Mouse (Mus musculus) layer of hippocampus, adult 9-10 months (tissue): Measurements from ENCODE around the gene Mthfd1.
"Not testable (repeated sequence)": the region's sequence is repeated elsewhere in the genome, so short reads cannot be mapped to it uniquely, and the experiment has no call there.

ENCODE experiments used
- DNase-seq: peaks from one replicate; pipeline ENCODE4 v3.0.0; 2022; ENCODE audit warnings: low spot score

The Mthfd1 gene

DNA sequence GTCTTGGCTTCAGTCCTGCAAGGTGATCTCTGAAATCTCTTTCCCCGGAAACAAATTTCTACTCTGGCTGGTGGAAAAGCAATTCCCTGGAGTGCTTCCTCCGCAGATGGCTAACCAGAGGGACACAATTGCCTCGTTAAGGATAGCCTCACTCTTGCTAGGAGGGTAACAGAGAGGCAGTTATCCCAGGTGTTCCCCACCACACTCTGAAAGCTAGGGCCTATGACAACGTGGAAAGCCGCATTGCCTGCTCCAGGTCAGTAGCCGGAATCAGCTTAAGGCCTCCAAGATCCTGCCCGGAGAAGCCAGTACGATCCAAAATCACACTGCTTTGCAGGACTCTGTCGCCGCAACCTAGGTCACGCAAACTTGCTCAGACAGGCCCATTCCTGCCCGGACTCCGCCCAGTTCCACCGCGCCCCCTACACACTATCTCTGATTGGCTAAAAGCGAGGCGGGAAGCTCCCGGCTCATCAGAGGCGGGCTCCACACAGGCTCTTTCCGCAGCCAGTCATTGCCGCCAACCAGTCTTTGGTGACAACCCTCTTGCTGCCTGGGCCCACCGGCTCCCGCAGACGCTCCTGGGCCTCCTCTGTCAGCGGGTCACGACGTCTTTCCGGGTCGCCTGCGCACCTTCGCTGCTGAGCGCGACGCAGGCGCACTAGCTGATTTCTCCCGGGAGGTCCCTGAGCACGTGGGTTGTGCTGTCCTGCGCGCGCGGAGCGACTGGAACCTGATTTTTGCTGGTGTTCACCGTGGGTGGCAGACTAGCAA, at the start of gene Mthfd1:
Gene Mthfd1, plus strand, starts transcription at position 574 of the 774 bp plus-strand sequence.
- DNase-seq: peak; percentile 78

DNA sequence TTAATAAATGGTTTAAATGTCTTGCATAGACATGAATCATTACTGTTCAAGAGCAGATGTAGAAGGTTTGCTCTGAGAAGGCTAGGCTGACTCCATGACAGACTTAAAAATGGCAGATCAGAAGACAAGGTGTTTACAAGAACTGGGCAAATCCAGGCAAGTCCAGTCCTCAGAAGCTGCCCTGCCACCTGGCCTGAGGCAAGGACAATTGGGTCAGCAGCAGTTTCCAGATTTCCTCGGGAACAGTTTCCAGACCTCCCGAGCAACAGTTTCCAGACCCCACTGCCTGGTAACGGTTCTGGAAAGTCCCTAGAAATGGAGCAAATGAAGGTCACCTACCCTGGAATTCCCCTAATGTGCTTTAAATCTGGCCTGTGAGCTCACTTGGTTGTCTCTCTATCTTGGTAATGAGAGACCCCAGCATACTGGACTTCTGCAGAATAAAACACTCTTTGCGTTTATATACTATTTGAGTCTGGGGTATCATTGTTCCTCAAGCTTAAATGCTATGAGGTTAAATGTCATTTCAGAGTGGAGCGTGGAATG, 45.6 kb upstream of the Mthfd1 start:
- DNase-seq: no peak

DNA sequence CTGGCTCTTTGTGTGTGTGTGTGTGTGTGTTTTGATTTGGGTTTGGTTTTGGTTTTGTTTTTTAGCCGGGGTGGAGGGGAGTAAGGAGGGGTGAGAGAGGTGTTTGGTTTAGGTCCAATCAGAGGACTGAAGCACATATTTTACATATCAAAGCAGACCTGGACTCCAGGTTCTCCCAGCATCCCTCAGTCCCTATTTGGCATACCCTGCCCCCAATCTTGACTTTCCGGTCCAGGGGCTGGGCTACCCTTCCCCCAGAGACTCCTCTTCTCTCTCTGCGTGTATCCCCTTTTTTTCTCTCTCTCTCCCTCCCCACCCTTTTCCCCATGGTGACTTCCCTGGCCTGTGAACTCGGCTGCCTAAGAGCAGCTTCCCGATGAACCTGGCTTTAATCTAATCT, 40.0 kb upstream of the Mthfd1 start:
- no peak for DNase-seq

DNA sequence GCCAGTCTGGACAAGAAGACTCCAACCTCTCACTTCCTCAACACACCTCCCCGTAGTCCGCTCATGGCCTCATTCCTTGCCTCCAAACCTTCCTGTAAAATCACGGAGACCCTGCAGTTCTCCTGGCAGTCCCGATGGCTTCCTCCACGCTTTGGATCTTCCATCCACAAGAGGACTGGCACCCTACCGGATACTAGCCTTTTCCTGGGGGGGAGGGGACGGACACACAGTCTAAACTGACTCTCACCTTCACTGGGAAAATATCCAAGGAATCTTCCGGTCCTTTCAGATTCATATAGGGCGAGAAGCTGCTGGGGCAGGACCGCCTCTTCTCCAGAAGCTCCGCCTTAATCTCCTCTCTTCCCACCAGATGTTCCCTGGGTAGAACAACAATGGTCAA, 38.4 kb upstream of the Mthfd1 start:
- no peak for DNase-seq

DNA sequence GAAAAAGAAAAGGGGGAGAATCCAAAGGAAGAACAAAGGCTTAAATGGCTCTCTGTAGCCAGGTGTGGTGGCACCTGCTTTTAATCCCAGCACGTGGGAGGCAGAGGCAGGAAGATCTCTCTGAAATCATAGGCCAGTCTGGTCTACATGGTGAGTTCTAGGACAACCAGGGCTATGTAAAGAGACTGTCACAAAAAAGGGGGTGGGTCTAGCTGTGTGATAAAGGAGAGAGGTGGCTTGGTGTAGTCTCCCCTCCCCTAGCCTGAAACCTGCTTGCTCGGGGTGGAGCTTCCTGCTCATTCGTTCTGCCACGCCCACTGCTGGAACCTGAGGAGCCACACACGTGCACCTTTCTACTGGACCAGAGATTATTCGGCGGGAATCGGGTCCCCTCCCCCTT, 33.0 kb upstream of the Mthfd1 start:
- DNase-seq: not testable (repeated sequence)

DNA sequence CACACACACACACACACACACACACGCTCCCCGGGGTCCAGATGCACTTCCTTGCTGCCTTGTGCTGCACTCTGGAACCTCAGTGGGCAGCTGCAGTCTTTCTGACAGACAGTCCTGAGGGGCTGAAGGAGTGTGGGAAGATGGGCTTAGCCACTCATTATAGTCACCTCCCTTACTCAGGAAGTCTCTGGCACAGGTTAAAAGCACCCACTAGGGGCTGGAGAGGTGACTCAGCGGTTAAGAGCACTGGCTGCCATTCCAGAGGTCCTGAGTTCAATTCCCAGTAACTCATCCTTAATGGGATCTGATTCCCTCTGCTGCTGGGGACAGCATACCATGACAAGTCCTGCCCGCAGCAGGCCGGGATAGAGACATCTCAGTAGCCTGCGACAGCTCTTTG, 24.5 kb upstream of the Mthfd1 start:
- no peak for DNase-seq

DNA sequence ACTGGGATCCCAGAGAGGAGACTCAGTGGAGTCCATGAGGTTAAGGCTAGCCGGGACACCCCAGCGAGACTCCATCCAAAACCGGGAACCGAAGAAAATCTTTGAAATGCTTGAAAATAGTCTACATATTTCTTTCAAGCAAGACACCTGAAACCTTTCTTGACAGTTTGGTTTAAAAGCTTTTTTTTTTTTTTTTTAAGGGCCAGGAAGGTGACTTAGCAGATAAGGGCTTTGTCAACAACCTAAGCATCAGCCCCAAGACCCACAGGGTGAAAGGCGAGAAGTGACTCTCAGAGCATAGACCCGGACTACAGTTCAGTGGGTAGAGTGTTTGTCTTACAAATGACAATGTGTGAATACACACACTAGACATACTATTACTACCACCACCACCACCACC, 19.8 kb upstream of the Mthfd1 start:
- DNase-seq: no peak

DNA sequence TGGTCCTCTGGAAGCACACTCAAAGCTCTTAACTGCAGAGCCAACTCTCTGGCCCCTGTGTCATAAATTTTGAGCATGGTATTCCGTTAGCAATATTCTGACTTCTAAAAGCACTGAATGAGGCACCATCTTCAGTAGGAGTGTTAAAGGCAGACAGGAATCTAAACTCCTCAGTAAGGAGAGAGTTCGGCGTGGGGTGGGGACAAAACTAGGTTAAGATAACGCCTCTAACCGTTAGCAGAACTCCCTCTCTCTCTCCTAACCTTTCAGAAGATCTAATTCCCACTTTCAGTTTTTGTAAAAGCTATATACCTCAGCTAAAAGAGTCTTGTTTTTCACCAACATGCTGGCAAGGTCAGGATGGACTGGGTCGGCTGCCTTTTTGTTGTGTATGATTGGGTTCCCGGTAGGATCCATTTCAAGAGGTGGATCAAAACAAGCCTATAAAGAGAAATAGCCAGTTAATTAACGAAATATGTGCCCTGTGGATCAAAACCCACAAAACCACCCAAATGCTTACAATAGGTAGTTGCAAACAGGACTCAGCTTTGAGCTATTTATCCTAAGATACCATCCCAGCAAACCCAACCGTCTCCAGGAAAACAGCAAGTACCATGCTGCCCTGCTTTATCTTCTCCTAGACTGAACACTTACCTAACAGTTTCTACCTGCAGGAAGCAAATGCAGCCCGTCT, 15.8 kb upstream of the Mthfd1 start:
- DNase-seq: no peak

DNA sequence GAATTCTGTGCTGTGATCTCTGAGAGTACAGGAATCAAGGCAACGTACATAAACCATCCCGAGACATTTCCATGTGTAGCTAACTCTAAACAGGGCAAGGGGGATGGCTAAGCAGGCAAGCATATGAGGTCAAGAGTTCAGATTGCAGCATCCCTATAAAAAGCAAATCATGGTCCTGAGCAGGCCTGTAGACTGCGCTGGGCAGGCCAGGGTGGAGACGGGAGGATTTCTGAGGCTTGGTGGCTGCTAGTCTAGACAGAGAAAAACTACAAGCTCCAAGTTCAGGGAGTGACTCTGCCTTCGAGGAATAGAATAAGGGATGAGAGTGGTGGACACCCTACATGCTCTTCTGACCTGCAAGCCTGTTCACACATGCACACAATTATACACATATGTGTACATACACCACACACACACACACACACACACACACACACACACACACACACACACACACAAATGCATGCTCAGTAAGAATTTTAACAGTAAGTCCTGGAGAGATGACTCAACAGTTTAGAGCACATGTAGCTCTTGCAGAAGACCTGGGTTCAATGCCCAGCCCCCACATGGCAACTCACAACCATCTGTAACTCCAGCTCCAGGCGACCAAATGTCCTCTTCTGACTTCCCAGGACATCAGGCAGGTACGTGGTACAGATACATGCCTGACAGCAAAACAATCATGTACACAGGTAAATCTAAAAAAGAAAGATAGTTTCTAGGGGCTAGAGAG, 15.1 kb upstream of the Mthfd1 start:
- DNase-seq: no peak

DNA sequence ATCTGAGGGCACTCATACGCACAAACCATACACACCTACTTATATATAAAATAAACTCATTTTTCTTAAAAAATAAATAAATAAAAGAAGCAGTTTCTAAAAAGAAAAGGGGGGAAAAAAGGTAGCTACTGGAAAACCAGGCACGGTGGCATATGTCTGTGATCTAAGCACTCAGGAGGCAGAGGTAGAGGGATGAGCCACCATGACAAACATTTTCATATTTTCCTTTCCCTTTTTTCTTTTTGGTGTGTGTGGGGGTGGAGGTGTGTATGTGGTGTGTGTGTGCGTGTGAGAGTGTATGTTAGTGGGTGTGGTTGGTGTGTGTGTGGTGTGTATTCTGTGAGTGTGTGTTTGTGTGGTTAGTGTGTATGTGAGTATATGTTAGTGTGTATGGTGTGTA, 14.4 kb upstream of the Mthfd1 start:
- no peak for DNase-seq

DNA sequence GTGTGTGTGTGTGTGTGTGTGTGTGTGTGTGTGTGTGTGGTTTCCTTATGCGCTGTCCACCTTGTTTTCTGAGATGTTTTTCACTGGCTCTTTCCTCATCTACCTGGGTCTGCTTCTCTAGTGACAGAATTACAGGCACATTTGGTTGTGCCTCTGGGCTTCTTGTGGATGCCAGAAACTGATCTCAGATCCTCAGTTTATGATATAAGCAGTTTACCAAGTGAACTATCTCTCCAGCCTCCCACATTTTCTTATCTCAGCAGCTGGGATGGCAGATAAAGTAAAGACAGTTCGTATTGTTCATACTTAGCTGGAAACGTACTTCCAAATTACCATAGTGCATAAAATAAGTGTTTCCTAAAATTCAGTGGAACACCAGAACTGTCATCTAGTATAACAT, 14.0 kb upstream of the Mthfd1 start:
- no peak for DNase-seq

DNA sequence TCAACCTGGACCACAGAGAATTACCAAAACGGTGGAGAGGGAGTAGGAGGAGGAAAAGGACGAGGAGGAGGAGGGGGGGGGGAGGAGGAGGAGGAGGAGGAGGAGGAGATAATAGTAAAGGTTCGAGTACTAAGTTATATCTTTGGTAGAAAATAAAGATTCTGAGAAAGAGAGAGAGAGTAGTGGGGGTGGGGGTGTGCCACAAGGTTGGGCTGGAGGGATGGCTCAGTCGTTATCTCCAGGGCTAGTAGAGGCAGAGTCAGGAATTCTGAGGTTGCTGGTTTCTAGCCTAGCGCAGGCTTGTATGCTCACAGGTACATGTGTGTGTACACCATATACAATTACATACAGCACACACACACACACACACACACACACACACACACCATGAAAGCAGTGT, 13.3 kb upstream of the Mthfd1 start:
- no peak for DNase-seq

DNA sequence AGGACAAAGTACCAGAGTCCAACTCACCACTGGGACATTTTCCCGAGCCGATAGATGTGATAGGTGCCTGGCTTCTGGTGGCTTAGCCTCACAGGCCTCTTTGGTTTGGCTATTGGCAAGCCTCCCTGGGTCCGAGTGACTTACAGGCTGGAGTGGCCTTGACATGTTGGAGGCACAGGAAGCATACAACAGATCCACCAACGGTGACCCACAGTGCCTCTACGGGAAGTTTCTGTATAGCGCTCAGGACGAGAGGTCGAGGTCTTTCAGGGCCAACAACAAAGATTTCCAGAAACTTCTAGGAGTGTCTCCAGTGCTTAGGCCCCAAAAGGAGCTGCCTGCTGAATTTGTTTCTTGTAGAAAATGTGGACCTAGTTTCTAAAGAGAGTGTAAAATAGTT, 10.1 kb upstream of the Mthfd1 start:
- DNase-seq: no peak

DNA sequence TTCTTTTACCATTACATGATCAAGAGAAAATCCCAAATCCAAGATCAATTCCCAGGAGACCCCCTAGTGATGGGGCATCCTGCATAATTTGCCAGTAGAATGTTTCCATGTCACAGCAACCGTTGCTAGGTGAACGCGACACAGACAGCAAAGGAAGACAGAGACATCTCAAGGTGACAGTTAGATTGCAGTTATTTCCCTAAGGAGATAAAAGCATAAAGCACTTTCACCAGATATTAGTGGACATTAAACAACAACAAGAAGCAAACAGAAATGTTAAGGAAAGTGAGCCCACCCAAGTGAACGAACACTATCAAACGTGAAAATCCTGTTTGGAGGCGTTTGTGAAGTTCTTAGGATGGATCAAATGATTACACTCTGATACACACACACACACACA, 8.5 kb upstream of the Mthfd1 start, which contains the start of gene Tex21:
Gene Tex21, minus strand, starts transcription at position 101 of the 400 bp plus-strand sequence.
- DNase-seq: no peak

DNA sequence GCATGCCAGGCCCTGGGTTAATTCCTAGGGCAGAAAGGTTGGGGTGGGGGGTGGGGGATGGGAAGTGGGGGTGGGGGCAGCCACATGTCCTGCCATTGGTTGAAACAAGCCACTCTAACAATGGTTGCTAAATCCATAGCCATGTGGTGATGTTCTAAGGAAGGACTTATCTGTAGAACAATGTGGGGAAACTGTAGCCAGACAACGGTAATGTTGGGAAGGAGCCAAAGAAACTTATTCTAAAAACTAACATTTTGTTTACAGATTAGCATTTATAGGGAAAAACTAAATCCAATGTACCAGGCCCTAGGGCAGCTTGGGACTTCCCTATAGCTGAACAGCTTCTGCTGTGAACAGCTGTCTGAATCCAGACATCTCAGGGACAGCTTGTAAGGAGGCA, 2.0 kb upstream of the Mthfd1 start:
- DNase-seq: no peak

DNA sequence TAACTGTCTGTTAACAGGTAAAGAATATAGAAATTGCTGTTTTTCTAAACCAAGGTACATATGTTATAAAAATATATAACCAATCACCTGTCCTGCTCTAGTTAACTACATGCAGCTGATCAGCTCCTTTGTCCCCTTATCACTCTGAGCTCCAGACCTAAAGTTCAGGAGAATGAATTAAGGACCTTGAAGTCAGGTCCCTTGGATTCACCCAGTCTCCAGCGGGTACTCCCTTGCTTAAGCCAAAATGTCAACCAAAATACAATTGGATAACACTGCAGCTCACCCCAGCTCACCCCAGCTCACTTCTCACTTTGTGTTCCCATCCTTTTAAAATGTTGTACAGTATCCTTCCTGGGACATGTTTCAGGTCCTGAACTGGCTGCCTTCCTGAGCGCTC, 1.5 kb upstream of the Mthfd1 start:
- no peak for DNase-seq

DNA sequence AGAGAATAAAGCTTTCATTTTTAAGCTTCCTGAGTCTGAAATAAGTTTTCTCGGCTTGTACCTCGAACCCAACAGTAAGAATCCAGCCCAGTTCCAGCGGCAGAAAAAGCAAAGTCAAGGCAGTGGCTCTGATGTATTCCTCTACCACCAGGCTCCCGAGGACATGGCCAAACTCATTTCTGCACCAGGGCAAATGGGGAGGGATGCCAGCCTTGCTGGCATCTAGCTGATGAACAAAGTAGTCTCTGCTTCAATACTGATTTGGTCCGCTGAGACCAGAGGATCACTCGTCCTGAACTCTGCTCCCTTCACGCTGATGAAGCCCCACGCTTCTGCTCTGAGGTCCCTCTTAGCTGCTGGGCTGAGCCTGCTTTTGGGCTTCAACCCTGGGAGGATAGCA, 1.1 kb upstream of the Mthfd1 start:
- no peak for DNase-seq

DNA sequence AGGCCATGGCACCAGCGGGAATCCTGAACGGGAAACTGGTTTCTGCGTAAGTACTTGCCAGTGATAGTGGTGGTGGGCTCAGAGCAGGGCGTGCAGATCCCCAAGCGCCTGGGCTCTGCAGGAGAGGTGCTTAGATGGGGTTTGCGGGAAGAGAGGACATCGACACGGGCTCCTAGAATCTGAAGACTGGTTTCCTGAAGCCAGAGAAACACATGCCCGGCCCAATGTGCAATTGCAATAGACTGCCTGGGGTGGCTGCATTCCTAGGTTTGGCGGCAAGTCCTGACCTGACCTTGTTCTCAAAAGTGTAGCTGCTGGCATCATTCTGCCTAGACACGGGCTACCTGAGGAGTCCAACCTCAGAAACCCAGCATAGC, 389 bp downstream of the Mthfd1 start:
- no peak for DNase-seq

DNA sequence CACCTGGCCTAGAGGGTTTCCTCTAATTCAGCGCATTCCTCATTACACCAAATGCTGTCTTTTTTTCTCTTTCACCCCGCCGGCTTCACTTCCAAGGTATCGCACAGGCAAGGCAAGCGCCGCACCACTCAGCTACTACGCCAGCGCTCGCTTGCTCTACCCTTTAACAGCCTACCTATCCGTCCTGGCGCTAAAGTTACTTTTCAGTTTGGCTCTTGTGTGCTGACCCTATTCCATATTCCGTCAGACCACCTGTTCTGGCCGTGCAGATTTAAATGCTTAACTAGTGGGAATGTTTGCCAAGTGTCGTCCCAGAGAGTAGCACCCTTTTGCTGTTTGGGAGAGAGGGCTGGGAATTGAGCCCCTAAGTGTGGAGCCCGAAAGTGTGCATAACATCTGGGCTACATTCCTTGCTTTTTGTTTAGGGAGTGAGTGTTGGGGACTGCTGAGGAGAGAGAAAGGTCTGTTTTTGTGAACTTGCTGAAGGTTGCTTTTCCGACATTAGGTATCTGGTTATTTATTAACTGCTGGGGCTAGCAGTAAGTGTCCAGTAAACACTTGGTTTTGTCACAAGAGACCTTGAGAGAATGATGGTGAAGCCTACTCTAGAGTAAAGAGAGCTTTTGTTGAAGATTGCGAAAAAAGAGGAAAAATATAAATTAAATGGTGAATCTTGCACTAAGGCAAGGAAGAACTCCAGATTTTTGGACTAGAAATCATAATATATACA, 1.2 kb downstream of the Mthfd1 start:
- DNase-seq: no peak

DNA sequence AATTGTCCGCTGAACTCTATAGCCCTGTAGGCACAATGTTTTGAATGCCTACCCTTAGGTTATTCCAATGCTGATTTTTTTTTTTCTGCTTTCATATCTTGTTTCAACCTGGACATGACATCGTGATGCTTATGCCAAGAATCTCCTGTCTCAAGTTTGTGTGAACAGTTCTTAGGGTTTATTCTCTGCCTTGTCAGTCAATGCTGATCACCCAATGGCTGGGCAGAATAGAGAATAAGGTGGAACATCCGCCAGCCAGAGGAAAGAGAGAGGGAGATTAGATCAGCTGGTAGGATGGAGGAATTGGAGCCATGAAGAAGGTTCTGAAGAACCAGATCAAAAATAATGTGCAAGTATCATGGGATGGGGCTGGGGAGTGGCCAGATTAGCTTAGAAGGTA, 5.6 kb downstream of the Mthfd1 start:
- no peak for DNase-seq

DNA sequence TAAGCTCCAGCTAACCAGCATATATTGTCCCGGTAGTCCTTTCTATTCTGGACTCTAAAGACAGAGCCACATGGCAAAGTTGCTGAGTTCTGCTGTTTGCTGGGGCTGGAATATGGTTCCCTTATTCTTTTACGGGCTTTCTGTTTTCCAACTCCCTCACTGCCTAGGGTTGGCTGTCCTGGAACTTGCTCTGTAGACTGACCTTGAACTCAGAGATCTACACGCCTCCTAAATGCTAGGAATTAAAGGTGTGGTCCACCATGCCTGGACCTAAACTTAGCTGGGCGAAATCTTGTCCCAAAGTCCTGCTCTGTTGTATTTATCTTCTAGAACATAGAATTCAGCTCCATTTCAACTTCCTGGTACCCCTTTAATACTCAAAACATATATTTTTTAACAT, 6.5 kb downstream of the Mthfd1 start:
- DNase-seq: no peak

DNA sequence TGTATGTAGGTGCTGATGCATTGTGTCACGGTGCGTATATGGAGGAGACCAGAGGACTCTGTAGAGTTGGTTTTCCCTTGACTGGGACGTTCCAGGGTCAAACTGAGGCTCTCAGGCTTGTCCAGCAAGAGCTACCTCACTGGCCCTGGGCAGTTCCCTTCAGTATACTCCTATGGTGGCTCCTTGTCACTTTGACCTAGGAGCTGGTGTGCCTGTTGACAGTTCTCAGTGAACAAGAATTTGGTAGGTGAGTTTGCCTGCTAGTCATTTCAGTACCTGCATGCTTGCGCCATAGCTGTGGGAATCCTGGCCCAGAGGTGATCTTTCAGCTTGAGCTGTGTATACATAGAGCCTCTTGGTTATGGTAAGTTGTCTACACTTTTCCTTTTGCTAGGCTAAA, 7.8 kb downstream of the Mthfd1 start:
- no peak for DNase-seq
